Mouse (Mus musculus) left cerebral cortex, postnatal 14 days (tissue): ENCODE measurements around the gene Slc1a2. TPM values are rescaled to one million over a fixed set of nuclear protein-coding genes. Genes with fewer than 3 reads are reported as not detected.

Source experiments
- DNase-seq, 2 experiments: peaks; one replicate each; pipeline ENCODE4 v3.0.0; 2021 to 2022; ENCODE audit warnings: low spot score in 2 of 2, mixed read lengths in 1 of 2
- intact Hi-C: fragments of 180-260 bp; cut with DNase I; formaldehyde crosslinking; loops from one replicate; pipeline ENCODE4 v1.15.1; 2025
- total RNA-seq, 2 experiments: library from RNA; stranded (reverse); gene quantifications; 2 replicates each; pipeline ENCODE4 v1.2.3; 2021

Slc1a2 gene
- total RNA-seq, 2 experiments from 2014 or later = 2,125 to 2,199 TPM

DNA sequence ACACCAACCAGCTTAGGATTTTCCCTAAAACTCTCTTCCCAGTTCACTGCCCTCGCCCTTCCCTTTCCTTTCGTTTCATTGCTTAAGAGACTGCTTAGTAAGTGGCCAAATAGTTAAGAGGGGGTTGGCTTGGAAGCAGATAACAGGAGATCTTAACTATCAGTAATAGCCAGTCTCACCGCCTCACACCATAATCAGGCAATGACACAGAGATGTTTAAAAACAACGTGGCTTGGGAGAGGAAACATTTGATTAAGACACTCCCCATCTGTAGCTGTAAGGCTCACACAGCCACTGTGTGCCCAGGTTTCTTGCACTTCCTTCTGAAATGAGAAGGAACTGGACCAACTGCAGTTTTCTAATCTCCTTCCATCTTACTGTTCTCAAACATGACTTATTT, 127.2 kb downstream of the Slc1a2 start:
- intact Hi-C loops = no loop called here
- DNase-seq = no peak

DNA sequence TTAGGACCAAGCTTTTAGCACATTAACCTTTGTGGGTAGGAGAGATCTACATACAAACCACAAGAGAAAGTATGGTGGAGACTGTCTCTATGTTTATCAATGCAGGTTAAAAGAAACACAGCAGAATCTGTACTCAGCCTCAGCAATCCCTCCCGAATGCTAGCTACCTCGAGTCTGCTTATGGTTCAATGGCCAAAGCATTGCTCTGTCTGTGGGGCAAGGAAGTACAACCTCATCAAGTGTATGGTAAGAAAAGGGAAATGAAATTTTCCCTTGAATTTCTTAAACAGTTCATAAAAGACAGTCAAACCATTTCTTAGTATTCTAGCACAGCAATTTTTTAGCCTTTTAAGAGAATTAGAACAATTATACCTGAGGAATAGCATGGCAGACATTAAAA, 133.2 kb downstream of the Slc1a2 start:
- no peak for DNase-seq
- intact Hi-C loops = no loop called here

DNA sequence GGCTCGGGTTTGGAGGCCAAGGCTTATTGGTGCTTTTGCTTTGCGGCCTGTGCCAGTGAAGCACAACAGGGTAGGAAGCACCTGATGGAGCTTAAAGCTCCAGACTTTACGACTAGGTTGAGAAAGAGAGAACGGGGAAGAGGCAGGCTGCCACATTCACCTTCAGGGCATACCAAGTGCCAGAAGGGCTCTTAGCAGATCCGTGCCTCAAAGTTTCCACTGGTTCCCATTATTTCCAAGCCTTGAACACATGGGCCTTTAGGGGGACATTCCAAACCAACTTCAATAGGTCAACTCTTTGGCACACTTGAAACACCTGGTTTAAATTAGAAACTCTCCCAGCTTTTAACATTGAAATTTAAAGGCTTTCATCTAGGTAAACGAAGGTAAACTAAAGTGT, 134.3 kb downstream of the Slc1a2 start:
- intact Hi-C loops = no loop called here
- DNase-seq = no peak

DNA sequence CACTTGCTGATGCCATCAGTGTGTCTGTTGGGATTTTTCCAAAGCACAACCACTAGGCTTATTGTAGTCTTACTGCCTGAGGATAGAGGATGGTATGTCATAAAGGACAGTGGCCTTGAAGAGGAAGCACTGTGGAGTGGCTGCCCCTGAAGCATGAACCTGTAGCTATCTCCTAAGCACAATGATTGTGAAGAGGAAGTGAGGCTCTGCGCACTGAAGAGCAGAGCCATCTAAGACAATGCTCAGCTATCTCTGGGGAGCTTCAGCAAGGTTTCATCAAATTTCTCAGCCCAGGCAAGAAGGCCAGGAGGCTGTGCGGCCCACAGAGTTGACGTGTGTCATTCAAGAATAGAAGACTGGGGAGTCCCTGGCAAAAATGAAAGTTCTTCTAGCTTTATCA, 136.6 kb downstream of the Slc1a2 start:
- DNase-seq = no peak
- intact Hi-C loops = no loop called here

DNA sequence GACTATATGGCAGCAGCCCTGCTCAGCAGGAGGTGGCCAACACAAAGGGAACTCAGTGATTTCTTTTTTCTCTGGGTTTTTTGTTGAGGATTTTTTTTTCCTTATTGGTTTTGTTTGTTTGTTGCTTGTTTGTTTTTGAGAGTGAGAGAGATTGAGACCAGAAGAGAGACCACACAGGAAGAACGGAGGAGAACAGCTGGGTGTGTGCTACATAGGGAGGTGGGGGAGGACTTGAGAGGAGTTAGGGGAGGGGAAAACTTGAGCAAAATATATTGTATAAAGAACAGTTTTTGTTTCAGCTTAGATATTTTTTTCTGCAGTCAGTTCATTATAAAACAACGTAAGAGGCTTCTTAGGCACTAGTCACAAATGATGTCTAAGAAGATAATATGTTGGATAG, 139.7 kb downstream of the Slc1a2 start:
- no peak for DNase-seq
- intact Hi-C loops = no loop called here

DNA sequence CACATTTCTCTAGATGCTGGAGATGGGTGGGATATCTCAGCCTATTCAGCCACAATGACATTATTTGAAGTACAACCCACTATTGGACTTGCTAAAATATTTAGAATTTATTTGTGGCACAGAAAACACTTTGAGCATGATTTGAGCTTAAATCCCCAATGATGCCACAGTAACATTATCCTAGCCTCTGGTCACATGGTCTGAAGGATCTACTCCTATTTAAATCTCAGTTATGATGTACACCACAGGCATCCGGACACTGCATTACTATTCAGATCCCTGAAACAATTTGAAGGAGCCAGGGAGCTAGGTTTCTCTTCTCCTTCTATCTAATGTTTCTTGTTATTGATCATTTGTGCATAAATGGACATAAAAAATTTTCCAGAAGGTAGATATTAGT, 143.4 kb downstream of the Slc1a2 start:
- intact Hi-C loops = loop anchor here (5.0 kb wide), 1 partner anchor 215 kb away; no protein-coding TSS in a partner anchor
- no peak for DNase-seq

DNA sequence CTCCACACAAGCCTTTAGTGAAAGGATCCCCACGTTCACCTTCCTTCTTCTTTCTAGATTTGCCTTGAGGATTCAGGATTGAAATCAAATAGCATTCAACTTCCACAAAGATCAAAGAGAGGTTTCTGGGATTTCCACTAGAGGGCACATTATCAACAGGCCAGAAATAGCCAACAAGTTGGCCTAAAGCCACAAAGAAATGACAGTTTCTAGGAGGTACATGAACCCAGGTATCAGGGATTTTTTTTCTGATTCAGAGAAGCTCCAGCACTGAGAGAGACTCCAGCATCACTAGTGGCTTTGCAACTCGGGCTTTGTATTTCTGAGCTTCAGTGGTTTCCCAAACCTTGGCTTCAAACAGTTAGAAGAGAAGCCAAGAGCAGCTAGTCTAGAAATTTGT, 145.7 kb downstream of the Slc1a2 start:
- intact Hi-C loops = loop anchor here (5.0 kb wide), 1 partner anchor 213 kb away; no protein-coding TSS in a partner anchor
- DNase-seq = no peak

DNA sequence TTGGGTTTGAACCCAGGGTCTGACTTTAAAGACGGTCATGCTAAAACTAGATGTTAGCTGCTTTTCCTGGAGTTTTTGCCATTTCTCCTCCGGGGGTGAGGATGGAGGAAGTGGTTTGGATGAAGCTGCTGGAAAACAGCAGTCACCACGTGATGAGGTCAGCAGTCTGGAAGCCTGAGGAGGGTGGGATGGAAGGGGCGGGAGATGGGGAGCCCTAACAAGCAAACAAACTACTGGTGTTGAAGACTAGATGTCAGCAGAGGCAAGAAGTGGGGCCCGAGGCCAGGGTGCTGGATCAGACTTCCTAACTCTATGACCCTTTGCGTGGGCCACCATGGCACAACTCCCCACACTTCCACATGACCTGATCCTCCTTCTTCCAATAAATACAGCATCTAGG, 146.8 kb downstream of the Slc1a2 start:
- intact Hi-C loops = loop anchor here (5.0 kb wide), 1 partner anchor 277 kb away; no protein-coding TSS in a partner anchor
- DNase-seq = no peak

DNA sequence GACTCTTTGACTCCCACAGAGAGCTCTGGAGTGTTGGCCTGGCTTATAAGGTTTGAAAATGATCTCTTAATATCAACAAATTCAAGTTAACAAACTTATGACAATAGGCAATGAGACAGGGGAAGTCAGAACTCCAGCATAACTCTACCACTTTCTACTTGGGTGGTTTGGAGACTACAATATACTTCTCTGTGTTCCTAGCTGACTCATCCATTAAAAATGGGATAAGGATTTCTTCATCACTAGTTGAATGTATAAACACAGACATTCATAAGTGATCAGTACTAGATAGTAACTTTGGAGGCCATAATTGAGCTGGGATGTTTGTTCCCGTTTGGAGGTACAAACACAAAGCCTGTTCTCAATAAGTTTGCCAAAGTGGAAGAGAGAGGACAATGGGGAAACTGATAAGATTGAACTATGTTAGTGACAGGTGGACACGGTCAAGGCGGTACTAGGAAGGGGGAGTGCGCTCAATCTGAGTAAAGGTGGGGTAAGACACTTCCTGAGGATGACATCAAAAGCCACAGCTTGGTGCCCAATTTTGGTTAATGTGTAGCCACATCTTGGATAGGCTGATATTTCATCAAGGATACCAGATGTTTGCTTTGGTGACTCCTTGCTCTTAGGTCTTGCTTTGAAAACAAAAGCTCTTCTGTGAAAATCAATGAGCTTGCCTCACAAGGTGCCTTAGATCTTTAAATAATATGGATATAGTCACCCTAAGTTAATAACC, 147.5 kb downstream of the Slc1a2 start:
- intact Hi-C loops = loop anchor here (5.0 kb wide), 1 partner anchor 276 kb away; no protein-coding TSS in a partner anchor

DNA sequence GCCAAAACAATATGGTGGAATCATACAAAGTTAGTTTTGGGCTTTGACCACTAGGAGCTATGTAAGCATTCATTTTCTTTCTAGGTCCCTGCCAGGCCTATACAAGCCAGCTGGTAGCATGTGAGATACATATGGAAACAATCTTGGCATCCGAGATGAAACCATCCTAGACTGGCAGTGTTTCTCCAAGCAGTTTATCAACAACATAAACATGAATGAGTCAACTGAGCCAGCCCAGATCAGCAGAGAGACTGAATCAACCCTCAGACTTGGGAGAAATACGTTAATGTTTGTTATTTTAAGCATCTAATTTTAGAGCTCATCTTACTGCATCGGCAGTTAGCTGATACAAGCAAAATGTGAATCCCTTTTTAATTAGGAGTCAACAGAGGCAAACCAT, 149.2 kb downstream of the Slc1a2 start:
- intact Hi-C loops = loop anchor here (5.0 kb wide), 1 partner anchor 275 kb away; no protein-coding TSS in a partner anchor
- no peak for DNase-seq

More for the DNA sequence above, 147.5 kb downstream of the Slc1a2 start:
- DNase-seq = no peak

DNA sequence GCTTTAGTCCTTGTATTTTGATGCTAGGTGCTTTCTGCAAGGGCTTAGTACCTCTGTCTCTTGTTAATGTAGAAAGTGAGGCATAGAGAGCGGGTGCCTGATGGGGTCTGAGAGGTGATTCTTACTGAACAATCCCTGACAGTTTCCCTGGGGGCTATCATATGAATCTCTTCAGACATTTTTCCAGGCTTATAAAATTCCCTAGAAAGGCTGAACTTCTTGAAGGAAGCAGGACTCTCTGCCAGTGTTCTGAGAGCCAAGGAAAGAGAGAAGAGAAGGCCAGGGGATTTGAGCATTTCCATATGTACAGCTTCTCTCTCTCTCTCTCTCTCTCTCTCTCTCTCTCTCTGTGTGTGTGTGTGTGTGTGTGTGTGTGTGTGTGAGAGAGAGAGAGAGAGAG, 151.0 kb downstream of the Slc1a2 start:
- intact Hi-C loops = loop anchor here (5.0 kb wide), 1 partner anchor 273 kb away; no protein-coding TSS in a partner anchor
- no peak for DNase-seq

DNA sequence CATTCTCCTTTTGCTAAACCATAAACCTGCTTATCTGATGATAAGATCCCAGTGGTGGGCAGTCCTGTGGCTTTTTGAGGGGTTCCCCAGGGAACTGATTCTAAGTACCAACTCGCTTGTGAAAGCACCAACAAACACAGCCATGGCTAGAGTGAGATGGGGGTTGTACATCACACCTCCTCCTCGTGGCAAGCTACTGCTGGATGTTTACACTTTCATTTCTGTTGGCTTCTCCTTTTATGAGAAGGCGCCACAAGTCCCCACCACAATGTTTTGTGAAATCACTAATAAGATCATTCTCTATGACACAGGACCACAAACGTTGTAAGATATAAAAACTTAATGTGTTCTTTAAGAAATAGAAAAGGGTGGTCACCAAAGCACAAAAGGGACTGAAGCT, 154.3 kb downstream of the Slc1a2 start:
- DNase-seq = no peak
- intact Hi-C loops = no loop called here

DNA sequence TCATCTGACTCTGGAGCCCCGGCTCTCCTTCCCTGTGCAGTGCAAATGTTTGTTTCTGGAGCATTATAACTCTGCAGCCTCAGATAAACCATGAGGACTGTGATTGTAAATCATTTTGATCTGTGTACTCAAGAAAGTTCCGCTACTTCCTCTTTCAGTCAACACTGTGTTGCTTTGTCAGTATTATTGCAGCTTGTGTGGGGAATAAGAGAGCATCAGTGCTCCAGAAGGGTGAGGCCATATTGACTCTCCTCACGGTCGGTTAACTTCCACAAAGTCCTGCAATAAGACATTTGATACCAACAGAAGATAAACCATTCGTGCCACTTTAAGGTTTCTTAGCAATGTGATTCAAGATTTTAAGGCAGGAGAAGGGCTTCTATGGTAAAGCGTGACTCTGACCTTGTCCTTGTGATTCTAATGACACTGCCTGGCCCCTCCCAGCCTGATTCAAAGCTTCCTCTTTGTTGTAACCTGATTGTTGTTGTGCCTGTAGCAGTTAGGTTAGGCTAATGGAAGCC, 156.9 kb downstream of the Slc1a2 start:
- no peak for DNase-seq
- intact Hi-C loops = no loop called here

DNA sequence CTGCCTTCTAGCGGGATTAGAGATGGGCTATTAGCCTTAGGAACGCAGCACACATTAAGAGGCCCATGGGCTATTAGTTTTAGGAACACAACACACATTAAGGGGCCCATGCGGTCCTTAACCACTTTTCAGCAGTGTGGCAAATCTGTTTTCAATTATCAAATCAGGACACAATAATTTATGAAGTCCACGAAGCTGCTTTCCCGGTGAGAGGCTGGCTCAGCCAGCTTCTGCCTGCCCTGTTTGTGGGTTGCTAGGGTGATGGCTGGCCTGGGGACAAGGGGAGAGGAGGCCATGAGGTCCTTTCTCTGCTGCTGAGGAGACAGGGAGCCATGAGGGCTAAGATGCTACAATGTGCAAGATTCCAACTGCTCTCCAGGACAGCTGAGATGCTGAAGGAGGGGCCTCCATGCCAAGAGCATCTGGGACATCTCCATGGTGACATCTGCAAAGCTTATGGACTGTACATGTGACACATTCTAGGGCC, 161.8 kb downstream of the Slc1a2 start:
- DNase-seq = peak in 1 of 2 experiments; percentile 33

DNA sequence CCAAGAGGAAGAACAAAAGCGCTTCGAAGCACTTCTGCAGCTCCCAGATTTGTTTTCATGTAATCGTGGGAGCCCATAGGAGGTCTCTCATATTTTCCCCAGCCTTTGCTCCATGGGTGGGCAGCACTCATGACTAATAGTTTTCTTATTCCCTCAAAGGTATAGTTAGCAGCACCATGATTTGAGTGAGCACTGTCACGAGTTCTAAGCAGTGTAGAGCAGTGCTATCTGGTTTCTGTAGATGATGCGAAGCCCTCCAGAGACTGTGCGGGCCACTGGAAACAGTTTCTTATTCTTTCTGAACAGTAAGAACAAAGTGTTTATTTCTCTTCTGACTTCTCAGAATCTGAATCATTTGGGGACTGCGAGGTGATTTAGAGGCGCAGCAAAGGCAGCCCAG, 162.3 kb downstream of the Slc1a2 start:
- intact Hi-C loops = no loop called here
- no peak for DNase-seq

More for the DNA sequence above, 161.8 kb downstream of the Slc1a2 start:
- intact Hi-C loops = no loop called here

DNA sequence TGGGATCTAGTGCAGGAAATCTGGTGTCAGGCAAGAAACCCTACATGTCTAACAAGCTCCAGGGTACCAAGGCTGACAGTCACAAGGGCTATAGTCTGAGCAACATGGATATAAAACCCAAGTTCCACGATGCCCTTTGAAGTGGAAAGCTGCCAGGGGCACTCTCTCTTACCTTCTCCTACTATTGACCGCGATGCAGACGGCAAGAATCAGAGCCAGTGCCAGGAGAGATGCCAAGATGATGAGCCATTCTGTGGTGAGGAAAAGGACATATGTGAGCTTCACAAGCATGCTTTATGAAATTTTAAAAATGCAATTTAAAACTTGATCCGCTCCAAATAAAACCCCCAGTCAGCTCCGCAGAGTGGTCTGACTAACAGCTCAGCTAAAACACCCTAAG, 163.6 kb downstream of the Slc1a2 start:
- peak; percentile 7 to 21 for DNase-seq
- intact Hi-C loops = no loop called here

DNA sequence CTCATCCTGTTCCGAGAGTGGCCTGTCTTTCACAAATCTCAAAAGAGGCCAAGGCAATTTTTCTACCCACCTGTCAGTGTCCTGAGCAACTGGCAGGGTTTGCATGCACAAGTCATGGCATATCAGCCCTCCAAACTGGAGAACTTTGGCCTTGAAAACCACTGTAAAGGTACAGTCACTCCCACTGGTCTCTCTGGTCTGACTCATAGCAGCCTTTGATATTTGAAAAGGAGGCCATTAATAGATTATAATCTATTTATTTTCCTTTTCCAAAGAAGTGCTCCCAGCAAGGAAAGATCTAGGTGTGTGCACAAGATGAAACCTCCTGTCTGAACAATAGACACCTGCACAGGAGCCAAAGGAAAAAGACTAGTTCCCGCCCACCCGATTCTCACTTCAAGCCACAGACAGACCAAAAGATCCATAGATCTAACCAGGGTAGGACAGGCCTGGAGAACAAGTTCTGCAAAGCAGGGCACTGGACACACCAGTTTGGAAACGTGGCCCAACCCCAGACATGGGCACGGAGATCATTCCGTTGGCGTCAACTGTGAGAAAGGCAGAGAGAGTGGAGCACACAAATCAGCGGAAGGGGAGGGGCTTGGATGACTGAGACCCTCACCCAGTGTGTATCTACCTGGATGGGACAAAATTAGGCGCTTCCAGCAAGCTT, 167.6 kb downstream of the Slc1a2 start:
- DNase-seq = no peak
- intact Hi-C loops = no loop called here

DNA sequence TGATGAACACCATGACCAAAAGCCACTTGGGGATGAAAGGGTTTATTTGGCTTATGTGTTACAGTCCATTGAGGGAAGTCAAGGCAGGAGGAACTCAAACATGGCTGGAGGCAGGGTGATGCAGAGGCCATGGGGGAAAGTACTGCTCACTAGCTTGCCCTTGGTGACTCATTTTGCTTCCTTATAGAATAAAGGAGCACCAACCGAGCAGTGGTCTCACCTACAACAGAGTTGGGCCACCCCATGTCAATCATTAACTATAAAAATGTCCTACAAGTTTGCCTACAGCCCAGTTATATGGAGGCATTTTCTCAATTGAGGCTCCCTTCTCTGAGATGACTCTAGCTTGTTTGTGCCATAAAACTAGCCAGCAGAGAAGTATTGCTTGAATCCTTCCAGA, 169.4 kb downstream of the Slc1a2 start:
- no peak for DNase-seq
- intact Hi-C loops = no loop called here

DNA sequence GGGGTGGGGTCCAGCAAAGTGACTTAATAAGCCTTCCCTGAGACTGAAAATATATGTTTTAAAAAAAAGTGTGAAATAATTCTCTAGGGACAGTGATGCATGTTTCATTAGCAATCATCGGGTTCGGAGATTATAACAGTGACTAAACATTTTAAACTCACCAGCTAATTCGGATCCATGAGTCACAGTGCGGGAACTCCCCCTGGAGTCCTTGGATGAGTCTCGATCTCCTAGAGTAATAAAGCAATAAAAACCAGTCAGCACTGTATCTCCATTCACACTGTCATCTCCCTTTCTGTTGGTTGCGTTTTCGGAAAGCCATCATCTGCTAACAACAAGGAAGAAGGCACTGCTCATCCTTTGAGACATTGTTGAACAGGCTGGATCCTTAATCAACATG, 169.9 kb downstream of the Slc1a2 start:
- intact Hi-C loops = no loop called here
- DNase-seq = no peak

DNA sequence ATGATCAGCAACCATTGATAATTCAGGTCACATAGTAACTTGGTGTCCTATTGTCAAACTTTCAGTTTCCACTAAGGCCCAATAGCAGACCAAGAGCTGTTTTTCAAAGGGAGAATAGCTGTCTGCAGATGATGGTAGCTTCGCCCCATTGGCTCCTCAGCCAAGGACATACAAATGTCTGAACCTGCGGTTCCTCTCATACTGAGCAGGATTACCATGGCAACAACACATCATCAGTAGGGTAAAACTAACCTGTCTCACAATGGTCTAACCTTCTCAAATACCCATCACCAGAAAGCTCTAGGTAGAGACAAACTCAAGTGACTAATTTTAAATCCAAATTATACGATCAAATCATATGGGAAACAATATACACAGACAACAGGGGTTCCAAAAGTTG, 170.7 kb downstream of the Slc1a2 start:
- intact Hi-C loops = no loop called here
- DNase-seq = peak; percentile 72 to 82
